Mouse (Mus musculus) hindbrain, embryonic 12.5 days (tissue): ENCODE measurements at regions not wholly inside any gene's neighbourhood (a gene's known extent, or its start where the extent isn't known, plus 50 kb on each side); places are given as distances from the start of the nearest gene placed in this dataset.
"Not testable (repeated sequence)": the region's sequence is repeated elsewhere in the genome, so short reads cannot be mapped to it uniquely, and the experiment has no call there.

Experiments
- ATAC-seq: fragments of 200-750 bp; cut with Nextera tagmentation; 2 replicates; pipeline ENCODE4 v1.8.0; 2017; ENCODE audit warnings: moderate TSS enrichment; ENCODE audit not compliant: low FRiP score
- H3K27ac ChIP-seq: fragments of 300-500 bp; sonication (generic); 2 replicates; pipeline ENCODE4 v1.5.1; 2016; ENCODE audit warnings: mild to moderate bottlenecking
- H3K27me3 ChIP-seq: fragments of 300-500 bp; sonication (generic); 2 replicates; pipeline ENCODE4 v1.6.1; 2016; ENCODE audit warnings: mild to moderate bottlenecking
- H3K36me3 ChIP-seq: fragments of 300-500 bp; sonication (generic); 2 replicates; pipeline ENCODE4 v1.6.1; 2016; ENCODE audit warnings: mild to moderate bottlenecking
- H3K4me1 ChIP-seq: fragments of 300-500 bp; sonication (generic); 2 replicates; pipeline ENCODE4 v1.6.1; 2016
- H3K4me2 ChIP-seq: fragments of 300-500 bp; sonication (generic); replicated peaks from 2 replicates; pipeline ENCODE4 v1.6.1; 2016; ENCODE audit warnings: mild to moderate bottlenecking
- H3K4me3 ChIP-seq: fragments of 300-500 bp; sonication (generic); 2 replicates; pipeline ENCODE4 v1.5.1; 2016; ENCODE audit warnings: mild to moderate bottlenecking
- H3K9ac ChIP-seq: fragments of 300-500 bp; sonication (generic); 2 replicates; pipeline ENCODE4 v1.6.1; 2016; ENCODE audit warnings: mild to moderate bottlenecking, moderate library complexity
- H3K9me3 ChIP-seq: fragments of 300-500 bp; sonication (generic); replicated peaks from 2 replicates; pipeline ENCODE4 v1.6.1; 2016; ENCODE audit warnings: mild to moderate bottlenecking
- WGBS: fragments of 180-500 bp; shearing (Covaris S2); methylation state at CpG from one replicate; pipeline ENCODE4 v1.1.7; 2016; 5-methylcytosine and 5-hydroxymethylcytosine counted together

DNA sequence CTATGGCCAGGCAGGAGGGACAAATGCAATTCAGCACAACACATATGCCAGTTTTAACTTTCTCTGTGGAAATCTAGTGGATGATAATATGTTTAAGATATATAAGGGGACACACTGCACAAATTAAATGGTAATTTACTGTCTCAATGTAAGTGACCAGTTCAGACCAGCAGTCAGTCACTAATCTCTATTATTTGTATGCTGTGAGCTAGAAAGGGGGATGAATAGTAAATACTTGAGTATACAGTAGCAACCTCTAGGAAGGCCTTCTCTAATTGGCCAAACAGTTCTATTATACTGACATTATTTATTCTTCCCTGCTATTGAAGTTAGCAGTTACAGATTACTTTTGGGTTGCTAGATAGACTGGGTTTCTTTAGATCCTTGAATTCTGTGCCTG, 391.2 kb downstream of the Fign start:
- H3K36me3 ChIP-seq, result no peaks in the 10 kb centered on the region
- H3K27ac ChIP-seq, result no peak overlapping the region
- H3K4me2 ChIP-seq, result no peak overlapping the region
- 0 out of 2 replicates have a peak, but pooled peaks cover 2% of the 10 kb centered on the region for H3K9me3 ChIP-seq
- H3K27me3 ChIP-seq, result no peaks in the 10 kb centered on the region
- no peak for ATAC-seq
- no peak overlapping the region for H3K9ac ChIP-seq
- H3K4me1 ChIP-seq, result peaks cover 12% of the 10 kb centered on the region
- H3K4me3 ChIP-seq, result no peak overlapping the region

DNA sequence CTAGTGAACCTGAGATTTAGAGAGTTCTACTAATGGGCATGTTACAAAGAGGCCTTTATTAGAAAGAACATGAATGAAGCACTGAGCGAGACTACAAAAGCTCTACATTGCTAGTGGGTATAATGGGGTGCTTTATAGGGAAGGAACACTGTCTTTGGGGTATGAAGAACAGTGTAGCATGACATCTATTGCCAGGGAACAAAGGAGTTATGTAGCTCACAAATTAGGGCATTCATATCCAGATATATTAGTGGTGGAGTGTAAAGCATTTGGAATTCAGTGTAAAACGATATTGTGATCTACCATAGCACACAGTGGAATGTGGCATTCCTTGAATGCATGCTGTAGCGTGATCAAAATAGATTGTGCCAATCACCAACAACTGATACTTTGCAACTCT, 391.7 kb downstream of the Fign start:
- Histone ChIP-seq H3K27me3 (no peaks in the 10 kb centered on the region), H3K9me3 (0 out of 2 replicates have a peak, but pooled peaks cover 2% of the 10 kb centered on the region), H3K27ac (no peak overlapping the region), H3K4me3 (no peak overlapping the region), H3K36me3 (no peaks in the 10 kb centered on the region), H3K9ac (no peak overlapping the region), H3K4me1 (peaks cover 12% of the 10 kb centered on the region), H3K4me2 (no peak overlapping the region)
- 45% methylated on average over 3 of the region's 3 CpGs for WGBS
- no peak for ATAC-seq

DNA sequence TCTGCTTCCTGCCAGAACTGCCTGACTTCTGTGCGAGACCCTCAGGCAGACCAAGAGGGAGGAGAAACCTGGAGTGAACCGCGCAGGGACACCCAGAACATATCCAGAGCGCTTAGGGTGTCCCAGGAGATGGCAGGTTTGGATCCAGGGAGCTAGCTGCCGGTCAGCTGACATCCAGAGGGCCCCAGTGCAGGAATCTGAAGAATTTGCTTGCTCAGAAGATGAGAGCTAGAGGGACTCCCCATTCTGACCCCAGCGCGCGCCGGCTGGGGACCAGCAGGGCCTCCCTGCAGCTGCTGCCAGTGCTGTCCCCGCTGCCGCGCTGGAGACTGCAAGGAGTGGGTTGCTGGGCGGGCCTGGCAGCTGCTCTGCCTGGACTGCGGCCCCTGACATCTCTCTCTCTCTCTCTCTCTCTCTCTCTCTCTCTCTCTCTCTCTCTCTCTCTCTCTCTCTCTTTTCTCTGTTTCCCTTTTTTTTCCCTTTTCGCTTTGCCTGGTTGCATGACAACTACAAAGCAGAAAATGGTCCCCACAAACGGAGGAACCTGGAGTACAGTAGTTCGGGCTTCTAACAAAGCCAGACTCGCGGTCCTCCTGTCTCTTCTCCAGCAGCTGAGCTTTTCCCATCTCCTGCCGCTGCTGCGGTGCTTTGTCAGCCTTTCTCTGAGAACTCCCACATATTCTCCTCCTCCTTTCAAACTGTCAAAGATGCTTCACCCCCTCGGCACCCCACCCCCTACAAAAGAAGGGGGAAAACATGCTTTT, 395.3 kb downstream of the Fign start:
- Histone ChIP-seq H3K4me2 (peak overlapping the region; percentile 63), H3K4me1 (peaks cover 12% of the 10 kb centered on the region), H3K4me3 (peak overlapping the region; percentile 35), H3K9me3 (no peaks in the 10 kb centered on the region), H3K27ac (peak overlapping the region; percentile 77), H3K27me3 (no peaks in the 10 kb centered on the region), H3K36me3 (no peaks in the 10 kb centered on the region), H3K9ac (peak overlapping the region; percentile 60)
- peak; percentile 97 for ATAC-seq
- 1% methylated on average over 22 of the region's 22 CpGs for WGBS

DNA sequence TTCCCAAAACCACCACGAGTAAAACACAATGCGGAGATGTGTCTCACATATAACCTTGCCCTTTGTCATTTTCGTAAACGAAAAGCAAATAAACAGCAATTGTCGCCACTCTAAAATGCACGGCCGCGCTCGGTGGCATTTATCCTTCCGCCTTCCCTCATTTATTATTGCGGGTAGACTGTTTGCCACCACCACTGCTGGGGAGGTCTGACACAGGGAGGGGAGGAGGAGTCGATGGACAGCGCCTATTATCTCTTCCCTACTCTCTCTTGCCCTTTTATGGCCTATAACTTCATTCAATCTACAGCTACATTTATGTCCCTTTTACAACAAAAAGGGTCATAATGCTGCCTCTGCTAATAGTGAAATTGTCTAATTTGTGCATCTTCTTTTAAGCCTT, 396.0 kb downstream of the Fign start:
- Histone ChIP-seq H3K36me3 (no peaks in the 10 kb centered on the region), H3K9ac (peak overlapping the region; percentile 60; the same call in 1 of the 2 replicates), H3K4me1 (peaks cover 12% of the 10 kb centered on the region), H3K27ac (peak overlapping the region; percentile 77), H3K4me3 (peak overlapping the region; percentile 35; the same call in 1 of the 2 replicates), H3K4me2 (peak overlapping the region; percentile 63), H3K9me3 (no peaks in the 10 kb centered on the region), H3K27me3 (no peaks in the 10 kb centered on the region)
- whole genome bisulfite sequencing, result 16% methylated on average over 13 of the region's 13 CpGs
- ATAC-seq, result peak; percentile 55; the same call in 1 of the 2 replicates

DNA sequence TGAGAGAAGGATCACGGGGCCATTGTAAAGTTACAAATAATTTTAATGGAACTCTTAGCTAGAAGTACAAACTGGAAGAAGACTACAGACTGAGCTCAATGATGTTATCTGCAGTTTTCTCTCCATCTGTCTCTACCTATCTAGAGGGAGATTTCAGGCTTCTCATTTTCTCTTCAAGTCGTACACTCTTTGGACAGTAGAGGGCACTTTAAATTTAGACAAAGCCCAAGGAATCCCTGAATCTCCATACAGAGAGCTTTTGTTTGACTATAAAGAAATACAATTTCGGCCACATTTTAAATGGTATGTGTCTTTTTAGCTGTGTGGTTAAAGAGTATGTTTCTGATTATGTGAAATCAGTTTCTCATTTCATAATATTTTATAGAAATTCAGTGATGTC, 397.6 kb downstream of the Fign start:
- Histone ChIP-seq H3K9ac (no peak overlapping the region), H3K4me2 (no peak overlapping the region), H3K4me1 (peaks cover 12% of the 10 kb centered on the region), H3K27me3 (no peaks in the 10 kb centered on the region), H3K27ac (no peak overlapping the region), H3K4me3 (no peak overlapping the region), H3K36me3 (no peaks in the 10 kb centered on the region), H3K9me3 (no peaks in the 10 kb centered on the region)
- no peak for ATAC-seq
- WGBS, result 13% methylated on average over 3 of the region's 3 CpGs

DNA sequence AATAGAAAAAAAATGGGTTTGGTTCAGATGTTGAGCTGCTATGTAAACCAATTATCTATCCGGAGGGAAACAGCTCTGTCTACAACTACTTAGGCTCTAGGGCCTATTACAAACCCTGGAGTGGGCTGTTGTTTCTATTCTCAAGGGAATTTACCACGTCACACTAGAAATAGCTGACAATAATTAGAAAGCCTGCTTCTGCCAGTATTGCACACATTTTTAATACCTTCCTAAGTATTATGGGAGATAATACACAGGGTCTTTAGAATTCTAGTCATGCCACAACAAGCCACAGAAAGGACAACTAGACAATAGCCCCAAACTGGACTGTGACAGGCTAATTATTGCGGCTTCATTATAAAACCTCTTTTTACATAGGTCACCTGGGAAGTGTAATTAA, 428.1 kb downstream of the Fign start:
- Histone ChIP-seq H3K27me3 (no peaks in the 10 kb centered on the region), H3K4me1 (no peaks in the 10 kb centered on the region; the same call in 1 of the 2 replicates), H3K9me3 (no peaks in the 10 kb centered on the region), H3K27ac (no peak overlapping the region), H3K4me3 (no peak overlapping the region), H3K36me3 (no peaks in the 10 kb centered on the region), H3K9ac (no peak overlapping the region), H3K4me2 (no peak overlapping the region)
- peak; percentile 95 for ATAC-seq
- WGBS, result 33% methylated on average over 3 of the region's 3 CpGs

DNA sequence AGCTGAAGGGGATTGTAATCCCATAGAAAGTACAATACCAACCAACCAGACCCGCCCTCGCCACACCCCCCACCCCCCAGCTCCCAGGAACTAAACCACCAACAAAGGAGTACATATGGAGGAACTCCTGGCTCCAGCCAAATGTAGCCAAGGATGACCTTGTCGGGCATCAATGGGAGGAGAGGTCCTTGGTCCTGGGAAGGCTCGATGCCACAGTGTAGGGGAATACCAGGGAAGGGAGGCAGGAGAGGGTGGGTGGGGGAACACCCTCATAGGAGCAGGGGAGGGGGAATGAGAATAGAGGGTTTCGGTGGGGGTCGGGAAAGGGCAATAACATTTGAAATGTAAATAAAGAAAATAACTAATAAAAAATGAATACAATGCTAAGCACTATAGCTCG, 429.1 kb downstream of the Fign start:
- Histone ChIP-seq H3K9ac (no peak overlapping the region), H3K4me3 (no peak overlapping the region), H3K4me2 (no peak overlapping the region), H3K36me3 (no peaks in the 10 kb centered on the region), H3K27ac (no peak overlapping the region), H3K4me1 (no peaks in the 10 kb centered on the region; the same call in 1 of the 2 replicates), H3K27me3 (no peaks in the 10 kb centered on the region), H3K9me3 (no peaks in the 10 kb centered on the region)
- ATAC-seq, result peak; percentile 23; the same call in 1 of the 2 replicates
- WGBS, result 56% methylated on average over 7 of the region's 7 CpGs

DNA sequence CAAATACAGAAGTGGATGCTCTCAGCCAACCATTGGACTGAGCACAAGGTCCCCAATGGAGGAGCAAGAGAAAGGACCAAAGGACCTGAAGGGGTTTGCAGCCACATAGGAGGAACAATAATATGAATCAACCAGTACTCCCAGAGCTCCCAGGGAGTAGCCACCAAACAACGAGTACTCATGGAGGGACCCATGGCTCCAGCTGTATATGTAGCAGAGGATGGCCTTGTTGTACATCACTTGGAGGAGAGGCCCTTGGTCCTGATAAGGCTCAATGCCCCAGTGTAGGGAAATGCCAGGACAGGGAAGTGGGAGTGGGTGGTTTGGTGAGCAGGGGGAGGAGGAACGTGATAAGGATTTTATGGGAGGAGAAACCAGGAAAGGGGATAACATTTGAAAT, 437.9 kb downstream of the Fign start:
- 90% methylated on average over 2 of the region's 2 CpGs for WGBS
- not testable (repeated sequence) for H3K9ac ChIP-seq, H3K9me3 ChIP-seq, H3K4me3 ChIP-seq, ATAC-seq, H3K4me1 ChIP-seq, H3K4me2 ChIP-seq, H3K36me3 ChIP-seq, H3K27me3 ChIP-seq, H3K27ac ChIP-seq
